In the genomic region with DNA sequence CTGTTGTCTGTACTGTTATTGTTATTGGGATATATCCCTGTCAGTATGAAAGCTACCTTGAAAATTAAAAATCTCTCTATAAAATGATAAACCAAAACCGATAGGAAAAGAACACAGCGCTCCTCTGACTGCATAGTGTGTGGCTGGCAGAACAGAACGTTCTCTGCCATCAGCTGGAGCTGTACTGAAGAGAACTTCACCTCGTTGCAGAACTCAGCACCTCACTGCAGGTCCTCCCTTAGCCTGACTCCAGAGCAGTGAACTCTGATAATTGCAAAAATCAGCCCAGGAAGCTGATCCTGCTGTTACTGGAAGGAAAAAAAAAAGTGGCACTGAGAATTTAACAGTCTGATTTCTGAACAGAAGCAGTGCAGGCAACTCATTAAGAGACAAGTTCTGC, we compare ENCODE assay signal across 27 mouse cellular contexts. TPM values are rescaled to one million over a fixed set of nuclear protein-coding genes. Genes with fewer than 3 reads are reported as not detected.
DNase-seq lines count a peak whose midpoint lies in the region; ATAC-seq and TF ChIP-seq lines count a peak whose summit lies in the region.
"Had no signal": no experiment of that assay in that cellular context is flagged by ENCODE, and none has a peak within 500 bp of the region (broad histone marks: within the 10 kb centered on the region; RNA-seq: fewer than 3 reads in every experiment).

No protein-coding gene starts in this region.

- no peak for ATAC-seq in forebrain, embryonic 13.5 days
- ATAC-seq in forebrain, embryonic 16.5 days = no peak
- ATAC-seq in liver, embryonic 12.5 days = no peak
- ATAC-seq: inflammation-experienced regulatory T-cells, adult 6 months; Patski had no signal

- H3K9me3 ChIP-seq in forebrain, embryonic 13.5 days (replicated peaks) = no peaks in the 10 kb centered on the region
- no peaks in the 10 kb centered on the region for H3K9me3 ChIP-seq in forebrain, embryonic 16.5 days (ENCODE audit: control insufficient read depth, low read length)
- no peaks in the 10 kb centered on the region for H3K9me3 ChIP-seq in liver, embryonic 12.5 days (replicated peaks)
- H3K9me3 ChIP-seq: forebrain, embryonic 10.5 days; G1E; heart, embryonic 10.5 days; heart, embryonic 13.5 days had no signal

- peaks cover 11% of the 10 kb centered on the region; the same call in 1 of the 2 replicates for H3K79me2 ChIP-seq in liver, adult 2 months (ENCODE audit: control insufficient read depth, insufficient read depth, low read length)
- peaks cover 77% of the 10 kb centered on the region for H3K79me2 ChIP-seq in myocyte (ENCODE audit: control insufficient read depth, insufficient read depth)

- no peaks in the 10 kb centered on the region for H3K27me3 ChIP-seq in forebrain, embryonic 13.5 days
- H3K27me3 ChIP-seq in forebrain, embryonic 16.5 days (replicated peaks; ENCODE audit: control insufficient read depth, insufficient read depth, low read length) = no peaks in the 10 kb centered on the region
- H3K27me3 ChIP-seq in liver, adult 2 months (ENCODE audit: control insufficient read depth, insufficient read depth, low read length) = no peaks in the 10 kb centered on the region
- no peaks in the 10 kb centered on the region for H3K27me3 ChIP-seq in liver, embryonic 12.5 days (replicated peaks)
- no peaks in the 10 kb centered on the region for H3K27me3 ChIP-seq in myocyte (ENCODE audit: control insufficient read depth, insufficient read depth, insufficient read length)
- H3K27me3 ChIP-seq: CH12.LX; heart, embryonic 13.5 days; Patski had no signal

- peak overlapping the region; percentile 14; the same call in 1 of the 2 replicates for H3K27ac ChIP-seq in forebrain, embryonic 13.5 days
- no peak overlapping the region for H3K27ac ChIP-seq in forebrain, embryonic 16.5 days (ENCODE audit: low read length)
- peak overlapping the region; percentile 10; the same call in 1 of the 2 replicates for H3K27ac ChIP-seq in liver, adult 2 months (replicated peaks; ENCODE audit: insufficient read depth, low read depth, low read length)
- no peak overlapping the region for H3K27ac ChIP-seq in liver, embryonic 12.5 days
- H3K27ac ChIP-seq: forebrain, embryonic 10.5 days; heart, adult 2 months; heart, embryonic 10.5 days; heart, embryonic 13.5 days; hindbrain, embryonic 14.5 days; hindbrain, postnatal 0 days had no signal

- H3K4me2 ChIP-seq in forebrain, embryonic 13.5 days = no peak overlapping the region
- no peak overlapping the region for H3K4me2 ChIP-seq in forebrain, embryonic 16.5 days (ENCODE audit: low read length)
- no peak overlapping the region for H3K4me2 ChIP-seq in liver, embryonic 12.5 days
- peak overlapping the region; percentile 44 for H3K4me2 ChIP-seq in myocyte (ENCODE audit: low read depth)
- H3K4me2 ChIP-seq: heart, embryonic 13.5 days; hindbrain, embryonic 14.5 days had no signal

- no peak overlapping the region for H3K4me3 ChIP-seq in forebrain, embryonic 13.5 days
- H3K4me3 ChIP-seq in forebrain, embryonic 16.5 days (replicated peaks; ENCODE audit: low read length) = no peak overlapping the region
- H3K4me3 ChIP-seq in liver, adult 2 months (ENCODE audit: insufficient read depth, low read depth, low read length) = no peak overlapping the region
- H3K4me3 ChIP-seq in liver, embryonic 12.5 days = no peak overlapping the region
- no peak overlapping the region for H3K4me3 ChIP-seq in myocyte
- H3K4me3 ChIP-seq: forebrain, embryonic 10.5 days; heart, adult 2 months; heart, embryonic 10.5 days; heart, embryonic 13.5 days had no signal

- no peak overlapping the region for H3ac ChIP-seq in myocyte (ENCODE audit: control insufficient read depth, insufficient read length)

- no peak for TF ChIP-seq POLR2A in liver, adult 2 months (IDR thresholded peaks at IDR 0.05; ENCODE audit: extremely low read depth, insufficient read depth, low read length)
- TF ChIP-seq POLR2A in myocyte (IDR thresholded peaks at IDR 0.05; ENCODE audit: insufficient read length, low read depth) = no peak

- 0 out of 2 replicates have a peak, but pooled peaks cover 5% of the 10 kb centered on the region for H3K4me1 ChIP-seq in forebrain, embryonic 13.5 days
- H3K4me1 ChIP-seq in forebrain, embryonic 16.5 days (replicated peaks; ENCODE audit: control insufficient read depth, insufficient read depth, low read length) = peaks cover 8% of the 10 kb centered on the region
- peaks cover 34% of the 10 kb centered on the region; the same call in 1 of the 2 replicates for H3K4me1 ChIP-seq in liver, adult 2 months (ENCODE audit: control insufficient read depth, insufficient read depth, low read length)
- no peaks in the 10 kb centered on the region for H3K4me1 ChIP-seq in liver, embryonic 12.5 days
- H3K4me1 ChIP-seq: forebrain, embryonic 10.5 days; heart, embryonic 10.5 days had no signal

- H3K9ac ChIP-seq in forebrain, embryonic 13.5 days = no peak overlapping the region
- no peak overlapping the region for H3K9ac ChIP-seq in forebrain, embryonic 16.5 days (replicated peaks; ENCODE audit: low read depth, low read length)
- no peak overlapping the region for H3K9ac ChIP-seq in liver, adult 2 months (ENCODE audit: low read depth, low read length)
- H3K9ac ChIP-seq in liver, embryonic 12.5 days = no peak overlapping the region
- H3K9ac ChIP-seq: heart, embryonic 13.5 days; hindbrain, embryonic 14.5 days had no signal

- TF ChIP-seq CTCF in liver, adult 2 months (IDR thresholded peaks at IDR 0.05; ENCODE audit: low read depth, low read length) = no peak

- no peaks in the 10 kb centered on the region for H3K36me3 ChIP-seq in forebrain, embryonic 13.5 days (ENCODE audit: poor library complexity, severe bottlenecking)
- H3K36me3 ChIP-seq in forebrain, embryonic 16.5 days (ENCODE audit: control insufficient read depth, insufficient read depth) = no peaks in the 10 kb centered on the region
- peaks cover 3% of the 10 kb centered on the region for H3K36me3 ChIP-seq in liver, adult 2 months (ENCODE audit: control insufficient read depth, insufficient read depth, low read length)
- H3K36me3 ChIP-seq in liver, embryonic 12.5 days = no peaks in the 10 kb centered on the region
- H3K36me3 ChIP-seq in myocyte (ENCODE audit: control insufficient read depth, insufficient read depth) = no peaks in the 10 kb centered on the region
- H3K36me3 ChIP-seq: forebrain, embryonic 10.5 days; G1E; heart, embryonic 10.5 days; heart, embryonic 13.5 days had no signal

- WGBS in forebrain, embryonic 13.5 days = 75% methylated on average over 4 of the region's 4 CpGs
- WGBS in forebrain, embryonic 16.5 days = 79% methylated on average over 4 of the region's 4 CpGs
- 26% methylated on average over 4 of the region's 4 CpGs for WGBS in liver, adult 2 months
- WGBS in liver, embryonic 12.5 days (ENCODE audit: insufficient replicate concordance) = 63% methylated on average over 4 of the region's 4 CpGs

- peak; percentile 16 to 46 for DNase-seq in layer of hippocampus, adult 18-20 months (ENCODE audit: low spot score in 2 of 2)
- DNase-seq in layer of hippocampus, postnatal 25 days (ENCODE audit: extremely low spot score in 1 of 2, low spot score in 1 of 2) = no peak
- DNase-seq in liver, adult 2 months (ENCODE audit: extremely low read depth, low read depth, low spot score) = peak; percentile 72
- DNase-seq: adrenal gland, postnatal 10 days; adrenal gland, postnatal 36 days; B cell, adult 2 months; cerebellum, adult 11 months; cerebellum, adult 8-10 months; gastrocnemius, postnatal 10 days; gastrocnemius, postnatal 36 days; heart, adult 2 months; heart, postnatal 14 days; heart, postnatal 4 days had no signal

TF ChIP-seq in myocyte, 11 proteins besides CTCF, POLR2A, EP300 and RAD21:
- TF ChIP-seq REST (IDR thresholded peaks at IDR 0.05; ENCODE audit: insufficient read depth, insufficient read length) (no peak), POLR2AphosphoS2 (IDR thresholded peaks at IDR 0.05; ENCODE audit: insufficient read length, low read depth) (no peak), MAX (IDR thresholded peaks at IDR 0.05; ENCODE audit: low read depth) (no peak), MYOD1 (IDR thresholded peaks at IDR 0.05; ENCODE audit: control insufficient read depth in 1 of 3, insufficient read length in 2 of 3, low read depth in 2 of 3) (no peak)

RNA-seq across cellular contexts. Expression of gene Lurap1l, which starts 14.4 kb away (rescaled TPM):
- polyA plus RNA-seq in forebrain, embryonic 13.5 days (2015; fragmentation: Nextera tagmentation; extraction: Ambion mirVana) = 3.2 and 3.3 TPM in 2 replicates
- polyA plus RNA-seq in forebrain, embryonic 16.5 days (2015; fragmentation: Nextera tagmentation; extraction: Ambion mirVana) = 4.2 and 4.4 TPM in 2 replicates
- 10 to 100 TPM; 27.3 to 37.6 TPM for total RNA-seq in layer of hippocampus, adult 18-20 months (2021)
- 10 to 100 TPM; 25.1 to 30.2 TPM for total RNA-seq in layer of hippocampus, postnatal 25 days (2021)
- total RNA-seq in liver, adult 2 months (2014; rRNA removed) = 43.5 and 43.8 TPM in 2 replicates
- 15.0 and 15.3 TPM in 2 replicates for polyA plus RNA-seq in liver, adult 2 months (2012; rRNA removed)
- polyA plus RNA-seq in liver, embryonic 12.5 days (2016; fragmentation: Nextera tagmentation; extraction: Ambion mirVana) = 3.5 and 3.7 TPM in 2 replicates
- 15.9 TPM for polyA plus RNA-seq in myocyte (2012; fragmentation: generic; extraction: Trizol)
- total RNA-seq: CH12.LX; granulocyte monocyte progenitor cell, adult 5-6 weeks had no signal
- polyA plus RNA-seq: G1E; inflammation-experienced regulatory T-cells, adult 6 months had no signal

Comparison
In these comparisons a context has a peak if more than half of its experiments do, and no peak if none do; other contexts are left out.
1. H3K27ac ChIP-seq: peak in forebrain, embryonic 13.5 days (single experiment) and liver, adult 2 months (single experiment); none in forebrain, embryonic 16.5 days (single experiment) and liver, embryonic 12.5 days (single experiment).
2. DNase-seq: peak in layer of hippocampus, adult 18-20 months (2 of 2) and liver, adult 2 months (single experiment); none in layer of hippocampus, postnatal 25 days (0 of 2).